Mouse (Mus musculus) spleen, postnatal 4 days (tissue): ENCODE data around the gene Ikbke.

Source experiments
- DNase-seq, 2 experiments: peaks; one replicate each; pipeline ENCODE4 v3.0.0; 2022; ENCODE audit warnings: low spot score in 2 of 2

Gene Ikbke

DNA sequence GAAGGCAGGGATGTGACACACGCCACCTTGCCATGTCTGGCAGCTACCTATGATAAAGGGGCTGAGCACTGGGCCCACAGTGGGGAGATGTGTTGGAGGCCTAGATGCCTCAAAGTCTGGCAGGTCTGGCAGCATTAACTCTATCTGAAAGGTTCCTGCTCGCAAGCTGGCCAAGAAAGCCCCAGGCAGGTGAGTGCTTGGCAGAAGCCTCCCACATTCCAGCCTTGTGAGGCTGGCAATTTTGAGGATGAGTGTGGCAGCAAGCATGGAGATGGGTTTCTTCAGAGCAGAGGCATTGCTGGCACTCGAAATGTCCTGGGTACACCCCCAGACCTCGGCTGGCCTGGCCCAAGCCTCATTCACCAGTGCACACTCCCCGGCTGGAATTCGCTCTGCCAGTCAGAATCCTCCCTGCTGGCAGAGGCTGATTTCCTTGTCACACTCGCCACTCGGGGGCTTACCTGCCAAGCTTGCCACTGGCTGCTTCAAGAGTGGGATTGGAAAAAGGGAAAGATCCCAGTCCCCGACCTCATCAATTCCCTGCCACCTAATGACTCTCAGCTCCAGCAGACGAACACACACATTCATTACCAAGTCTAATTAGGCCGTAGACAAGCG, 39.7 kb downstream of the Ikbke start:
- no peak for DNase-seq

DNA sequence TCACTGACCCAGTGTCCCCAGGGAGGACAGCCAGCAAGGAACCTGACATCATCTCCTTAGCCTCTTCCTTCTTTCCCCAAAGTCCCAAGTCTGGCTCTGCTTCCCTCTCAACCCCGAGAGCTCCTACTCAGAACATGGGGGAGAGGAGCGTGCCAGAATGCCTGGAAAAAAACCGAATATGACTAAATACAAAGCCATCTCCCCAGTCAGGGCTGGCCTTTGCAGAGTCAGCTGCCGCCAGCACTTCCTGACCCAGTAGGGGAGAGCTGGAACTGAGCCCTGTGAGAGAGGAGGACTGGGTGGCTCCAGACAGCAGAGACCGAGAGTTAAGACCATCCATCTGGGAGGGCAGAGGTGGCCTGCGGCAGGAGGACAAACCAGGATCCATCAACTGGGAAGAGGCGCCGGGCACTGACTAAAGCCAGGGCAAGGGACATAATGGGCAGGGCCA, 40.5 kb downstream of the Ikbke start:
- no peak for DNase-seq

DNA sequence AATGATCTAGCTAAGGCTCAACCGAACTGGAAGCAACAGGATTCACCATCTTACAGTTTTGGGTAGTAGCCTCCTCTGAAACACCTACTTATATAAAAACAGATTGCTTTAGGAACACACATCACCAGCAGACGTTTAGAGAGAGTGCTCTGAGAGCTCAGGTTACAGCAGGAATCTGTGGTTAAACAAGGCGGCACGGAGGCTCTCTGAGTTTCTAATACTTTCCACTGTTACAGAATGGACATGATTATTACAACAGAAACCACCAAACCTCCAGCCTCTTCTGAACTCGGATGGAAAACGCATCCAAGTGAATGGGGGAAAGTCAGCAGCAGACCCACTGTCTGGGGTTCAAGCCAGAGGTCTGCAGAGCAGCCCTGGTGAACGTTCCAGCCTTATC, 43.3 kb downstream of the Ikbke start:
- no peak for DNase-seq

DNA sequence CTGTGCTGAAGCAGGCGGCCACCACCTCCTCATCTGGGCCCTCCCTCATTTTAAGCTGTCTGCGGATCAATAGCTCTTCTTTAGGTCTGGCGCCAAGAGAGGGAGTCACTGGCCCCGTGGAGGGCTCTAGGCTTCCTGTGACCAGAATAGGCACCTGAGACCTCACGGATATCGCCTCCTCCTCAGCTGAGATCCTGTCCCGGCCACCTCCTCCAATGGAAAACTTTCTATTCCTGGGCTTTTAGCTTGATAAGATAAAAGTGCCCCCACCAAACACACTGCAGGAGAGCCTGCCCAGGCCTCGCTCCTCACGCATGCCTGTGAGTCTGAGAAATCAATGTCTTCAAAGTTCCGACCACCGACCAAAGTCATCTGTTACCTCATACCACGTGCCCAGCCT, 45.9 kb downstream of the Ikbke start:
- no peak for DNase-seq

DNA sequence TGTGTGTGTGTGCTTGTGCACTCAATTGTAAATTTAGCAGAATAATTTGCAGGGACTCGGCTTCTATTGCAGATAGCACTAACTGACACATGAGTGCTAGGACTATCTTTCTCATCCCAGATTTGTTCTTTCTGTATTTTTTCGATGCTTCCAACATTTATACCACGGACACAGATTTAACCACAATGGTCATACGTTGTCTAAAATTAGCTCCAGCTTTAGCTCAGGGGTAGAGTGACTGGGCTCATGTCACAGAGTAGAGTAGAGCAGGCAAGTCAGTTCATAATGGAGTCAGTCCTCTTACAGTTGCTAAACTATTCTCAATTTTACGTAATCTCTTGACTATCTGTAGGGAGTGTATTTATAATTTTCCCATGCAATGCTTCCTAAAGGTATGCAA, 50.7 kb downstream of the Ikbke start:
- no peak for DNase-seq

DNA sequence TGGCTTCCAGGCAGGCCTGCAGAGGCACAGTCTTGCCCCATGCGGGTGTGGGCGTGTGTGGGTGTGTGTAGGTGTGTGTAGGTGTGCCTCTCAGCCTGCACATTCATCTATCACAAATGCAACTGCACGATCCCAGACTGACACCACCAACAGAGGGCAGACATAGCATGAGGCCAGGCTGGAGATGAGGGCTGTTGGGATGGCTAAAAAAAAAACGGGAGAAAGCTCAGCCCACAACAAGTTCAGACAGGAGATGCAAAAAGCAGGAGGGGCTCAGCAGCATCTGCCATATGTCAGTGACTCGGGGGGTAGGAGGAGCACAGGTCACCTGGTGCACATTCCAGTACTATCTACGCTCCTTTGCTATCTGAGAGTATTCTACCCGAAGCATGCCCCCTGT, 51.2 kb downstream of the Ikbke start:
- DNase-seq, result no peak

DNA sequence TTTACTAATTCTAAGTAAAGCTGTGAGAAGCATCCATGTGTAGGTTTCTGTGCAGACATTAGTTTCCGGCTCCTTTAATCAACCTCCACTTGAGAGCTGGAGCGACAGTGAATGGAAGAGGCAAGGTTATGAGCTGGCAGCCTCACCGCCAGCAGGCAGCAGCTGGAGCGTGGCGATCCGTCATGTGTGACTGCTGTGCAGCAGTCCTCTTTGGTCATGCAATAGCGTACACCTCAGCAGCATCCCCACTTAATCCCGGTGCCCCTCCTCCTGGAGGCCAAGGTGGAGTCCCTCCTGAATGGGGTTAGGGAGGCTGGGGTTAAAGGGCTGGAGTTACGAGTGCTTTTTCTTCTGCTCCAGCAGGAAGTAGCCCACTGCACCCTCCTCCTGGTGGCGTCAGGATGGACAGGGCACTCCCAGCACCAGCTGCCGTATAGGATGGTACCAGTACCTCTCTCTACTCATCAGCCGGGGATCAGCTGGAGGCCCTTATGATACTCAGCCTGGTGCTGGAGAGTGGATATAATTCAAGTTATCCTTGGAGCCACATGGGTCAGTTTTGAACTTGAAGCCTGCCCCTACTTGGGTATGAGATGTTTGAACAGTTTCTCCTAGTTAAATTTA, 54.4 kb downstream of the Ikbke start:
- DNase-seq, result no peak

DNA sequence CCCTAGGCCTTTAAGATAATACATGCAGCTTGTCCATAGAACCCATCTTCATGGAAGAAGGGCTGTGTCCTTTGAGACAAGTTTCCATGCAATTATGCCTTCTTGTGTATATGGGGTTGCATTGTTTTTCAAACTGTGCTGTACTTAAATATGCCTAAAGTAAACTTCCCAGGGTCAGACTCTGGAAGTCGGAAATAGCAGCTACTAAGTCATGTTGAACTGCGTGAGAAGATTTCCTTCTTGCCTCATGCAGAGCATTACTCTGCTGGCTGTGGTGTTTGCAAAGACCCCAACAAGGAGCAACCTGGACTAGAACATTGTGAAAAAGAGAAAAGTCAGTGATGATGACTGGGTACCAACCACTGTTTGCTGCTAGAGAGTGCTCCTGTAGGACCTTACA, 56.1 kb downstream of the Ikbke start:
- DNase-seq, result no peak

DNA sequence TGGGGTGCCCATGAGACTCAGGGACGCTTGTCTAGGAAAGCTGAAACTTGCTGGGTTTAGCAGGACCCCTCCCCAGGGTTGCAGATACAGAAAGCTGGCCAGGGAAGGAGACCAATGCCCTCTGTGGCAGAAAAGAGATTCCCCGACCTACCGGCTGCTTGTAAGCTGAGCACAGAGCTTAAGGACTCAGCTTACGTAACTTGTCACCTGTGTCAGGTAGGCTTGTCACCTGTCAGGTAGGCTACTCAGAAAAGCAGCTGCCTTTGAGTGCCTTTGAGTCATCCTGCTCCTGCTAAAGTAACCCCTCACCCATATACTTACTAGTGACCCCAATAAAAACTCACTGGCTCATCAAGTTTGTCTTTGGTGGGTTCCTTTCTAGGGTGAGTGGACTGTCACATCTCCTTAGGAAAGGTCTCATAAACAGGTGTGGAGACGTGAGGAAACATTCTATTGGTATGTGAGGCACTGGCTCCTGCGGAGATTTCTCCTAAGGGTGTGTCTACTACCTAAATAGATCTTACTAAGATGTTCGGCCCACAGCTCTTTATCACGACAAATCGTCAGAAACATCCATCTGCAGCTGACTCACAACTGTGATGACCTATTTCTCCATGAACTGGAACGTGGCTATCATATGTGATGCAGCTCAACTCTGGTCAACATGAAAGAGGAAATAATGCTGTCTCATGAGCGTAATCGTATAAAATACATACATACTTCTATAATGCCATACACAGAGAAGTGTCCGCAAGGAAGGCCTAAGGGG, 57.4 kb downstream of the Ikbke start:
- no peak for DNase-seq

DNA sequence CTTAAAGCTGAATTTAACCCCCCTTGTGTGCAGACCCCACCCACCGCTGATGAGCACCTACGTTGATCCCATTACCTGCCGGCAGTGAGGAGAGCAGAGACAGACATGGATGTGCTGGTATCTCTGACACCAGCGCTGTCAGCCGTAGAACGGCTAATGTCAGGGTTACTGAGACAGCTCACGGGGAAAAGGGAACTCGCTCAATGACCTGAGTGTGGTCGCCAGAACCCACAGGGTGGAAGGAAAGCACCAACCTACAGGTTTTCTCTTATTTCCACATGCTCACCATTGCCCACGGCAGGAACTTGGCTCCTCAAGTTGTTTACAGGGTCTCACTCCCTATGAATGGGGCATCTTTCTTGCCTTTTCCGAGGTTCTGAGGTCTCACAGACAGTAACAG, 60.5 kb downstream of the Ikbke start:
- no peak for DNase-seq

DNA sequence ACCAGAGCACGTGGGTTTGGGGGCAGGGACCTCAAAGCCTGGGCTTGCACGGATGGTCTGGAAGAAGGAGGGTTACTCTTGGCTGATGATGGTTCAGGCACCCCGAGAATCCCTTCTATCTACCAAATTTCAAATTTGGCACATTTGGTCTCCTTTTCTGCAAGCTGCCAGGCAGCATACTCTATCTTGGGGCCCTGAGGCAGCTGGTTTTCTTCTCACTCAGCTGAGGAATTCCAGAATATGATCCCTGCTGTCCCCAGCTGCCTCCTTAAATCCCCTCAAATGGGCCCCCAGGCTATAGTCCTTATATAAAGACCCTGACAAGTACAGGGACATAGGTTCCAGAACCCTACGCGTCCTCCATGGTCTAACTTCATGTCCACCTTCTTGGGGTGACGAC, 66.0 kb downstream of the Ikbke start:
- DNase-seq, result no peak

DNA sequence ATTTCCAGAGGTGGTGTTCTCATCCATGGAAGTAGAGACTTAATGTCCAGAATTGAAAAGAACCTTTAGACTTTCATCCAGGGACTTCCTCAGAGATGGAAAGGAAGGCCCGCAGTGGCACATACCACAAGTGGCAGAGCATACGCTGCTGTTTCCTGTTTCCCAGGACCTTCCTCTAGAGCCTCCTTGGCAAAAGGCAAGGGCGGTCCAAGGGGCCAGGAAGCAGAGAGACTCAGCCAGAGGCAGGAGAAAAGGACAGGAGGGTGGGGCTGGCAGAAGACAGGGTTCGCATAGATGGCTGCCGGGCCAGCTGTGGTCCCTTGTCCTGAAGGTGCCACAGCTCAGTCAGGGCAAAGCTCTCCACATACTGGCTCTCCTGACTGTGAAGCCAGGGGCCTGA, 66.5 kb downstream of the Ikbke start:
- no peak for DNase-seq

DNA sequence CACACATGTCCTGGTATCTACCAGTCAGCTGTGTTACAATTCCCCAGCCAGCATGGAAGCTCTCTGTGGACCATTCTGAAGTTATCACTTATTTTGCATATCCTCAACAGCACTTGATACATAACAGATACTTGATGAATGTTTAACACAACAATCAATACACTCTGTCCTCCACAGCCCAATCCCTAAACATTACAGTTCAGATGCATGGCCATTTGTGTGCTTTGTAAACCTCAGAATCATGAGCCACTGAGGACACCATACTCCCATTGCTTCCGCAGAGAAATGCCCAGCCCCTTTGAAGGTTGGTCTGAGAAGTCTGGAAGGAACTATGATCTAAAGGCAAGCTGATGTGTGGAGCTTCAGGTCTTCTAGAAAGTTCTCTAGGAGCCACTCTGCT, 67.8 kb downstream of the Ikbke start:
- DNase-seq, result no peak

DNA sequence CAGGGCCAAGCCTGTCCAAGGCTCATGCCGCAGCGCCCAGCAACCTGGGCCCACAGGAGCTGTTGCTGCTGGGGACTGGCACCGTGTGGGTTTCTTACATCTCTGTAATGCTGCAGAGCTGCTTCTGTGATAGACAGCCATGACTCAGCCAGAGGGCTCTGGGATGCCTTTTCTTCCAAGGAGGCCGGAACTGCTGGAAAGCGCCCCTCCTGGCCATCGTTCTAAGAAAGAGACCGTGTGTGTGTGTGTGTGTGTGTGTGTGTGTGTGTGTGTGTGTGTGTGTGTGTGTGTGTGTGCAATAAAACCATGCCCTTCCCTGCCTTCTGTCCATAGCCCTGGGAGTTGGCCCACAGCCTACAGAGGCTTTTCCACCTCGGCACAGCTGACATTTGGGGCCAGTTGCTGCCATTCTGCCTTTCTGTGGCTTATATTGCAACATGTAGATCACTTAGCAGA, 69.4 kb downstream of the Ikbke start:
- no peak for DNase-seq

DNA sequence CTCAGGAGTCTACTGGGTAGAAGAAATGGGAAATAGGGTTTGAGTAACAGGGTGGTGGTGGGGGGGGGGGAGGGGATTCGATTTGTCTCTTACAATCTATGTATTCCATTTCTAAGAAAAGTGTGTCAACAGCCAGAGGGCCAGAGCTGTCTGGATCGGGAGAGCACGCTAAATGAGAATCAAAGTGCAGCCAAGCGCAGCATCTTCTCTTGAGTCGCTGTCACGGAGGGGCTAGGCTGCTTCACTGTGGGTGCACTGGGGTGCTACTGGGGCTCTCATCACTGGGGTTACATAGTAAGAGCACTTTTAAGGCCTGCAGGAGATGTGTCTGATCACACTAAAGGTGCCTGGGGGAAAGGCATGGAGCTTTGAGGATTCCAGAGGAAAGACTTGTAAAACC, 70.6 kb downstream of the Ikbke start:
- DNase-seq, result no peak

DNA sequence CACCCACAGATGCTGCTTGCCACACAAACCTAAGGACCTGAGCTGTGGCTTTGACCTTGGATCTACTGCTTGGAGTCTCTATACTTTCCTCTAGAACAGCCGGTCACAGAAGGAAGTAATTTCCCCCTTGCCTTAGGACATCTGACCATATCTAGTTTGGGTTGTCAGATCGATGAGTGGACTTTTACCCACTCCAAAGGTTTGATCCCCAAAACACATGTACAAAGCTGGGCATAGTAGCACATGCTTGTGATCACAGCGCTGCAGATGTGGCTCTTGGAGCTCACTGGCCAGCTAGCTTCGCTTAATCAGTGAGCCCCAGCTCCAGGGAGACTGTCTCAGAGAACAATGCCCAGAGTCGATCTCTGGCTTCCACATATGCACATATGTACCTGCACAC, 71.3 kb downstream of the Ikbke start:
- DNase-seq, result no peak

DNA sequence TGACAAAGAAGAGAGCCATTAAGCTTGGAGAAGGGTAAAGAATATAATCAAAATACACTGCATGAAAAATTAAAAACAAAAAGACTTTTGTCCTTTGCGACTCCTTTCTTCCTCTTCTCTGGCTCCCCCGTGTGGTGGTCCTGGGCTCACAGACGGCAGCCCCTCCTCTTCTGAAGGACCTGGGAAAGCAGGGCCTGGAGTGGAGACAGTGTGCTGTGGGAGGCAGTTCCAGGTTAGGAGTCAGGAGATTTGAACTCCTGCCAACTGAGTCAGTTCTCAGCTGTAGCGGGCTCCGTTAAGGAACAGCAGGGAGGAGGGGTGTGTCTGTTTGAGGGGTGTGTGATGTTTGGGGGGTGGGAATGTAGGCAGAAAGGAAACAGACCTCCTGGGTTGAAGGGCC, 71.9 kb downstream of the Ikbke start:
- DNase-seq, result peak; percentile 73 to 88

DNA sequence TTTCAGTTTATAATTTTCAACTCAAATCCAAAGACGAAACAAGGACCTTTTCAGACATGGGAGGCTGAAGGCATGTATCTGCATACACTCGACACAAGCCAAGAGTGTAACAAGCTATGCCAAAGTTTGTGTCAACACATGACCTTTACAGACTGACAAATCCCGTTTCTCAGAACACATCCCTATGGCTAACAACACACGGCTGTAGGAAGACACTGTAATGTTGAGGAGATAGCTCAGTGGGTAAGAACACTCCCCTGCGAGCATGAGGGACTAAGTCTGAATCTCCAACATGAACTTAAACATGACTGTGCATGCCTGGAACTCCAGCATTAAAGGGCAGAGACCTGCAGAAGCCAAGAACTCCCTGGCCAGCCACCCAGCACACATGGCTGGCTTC, 73.1 kb downstream of the Ikbke start:
- DNase-seq, result no peak

DNA sequence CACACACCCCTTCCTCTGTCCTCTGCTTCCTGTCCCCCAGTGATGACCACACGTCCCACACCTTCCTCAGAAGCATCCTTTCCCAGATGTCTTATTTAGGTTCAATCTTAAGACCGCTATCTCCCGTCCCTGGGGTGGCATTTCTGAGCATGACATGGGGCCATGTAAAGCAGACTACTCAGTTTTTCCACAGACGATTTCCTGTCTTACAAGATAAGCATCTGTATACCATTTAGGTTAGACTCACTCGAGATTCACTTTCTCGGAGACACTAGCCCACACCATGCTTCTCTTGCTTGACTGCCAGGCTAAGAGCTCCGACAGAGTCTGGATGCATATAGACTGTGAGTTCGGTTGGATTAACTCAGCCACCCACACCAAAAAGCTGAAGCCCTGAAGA, 74.9 kb downstream of the Ikbke start:
- DNase-seq, result no peak
